Mouse (Mus musculus) heart, embryonic 11.5 days (tissue): ENCODE data around the gene Hnrnpul1. TPM values are rescaled to one million over a fixed set of nuclear protein-coding genes. Genes with fewer than 3 reads are reported as not detected.

ENCODE experiments used
- polyA plus RNA-seq: library from polyadenylated mRNA; unstranded; fragments of >200 nt; fragmentation: Nextera tagmentation; extraction: Ambion mirVana; gene quantifications from 2 replicates; pipeline ENCODE4 v1.2.1, GENCODE M21; 2014

Gene Hnrnpul1
- polyA plus RNA-seq, 1 experiment from 2014 or later, result 53.3 TPM

Other genes with a start within 250 kb of the Hnrnpul1 start
- not detected in 2 replicates for gene Ceacam2, start 214.9 kb downstream of the Hnrnpul1 start, polyA plus RNA-seq
- not detected in 2 replicates for gene Erich4, start 138.9 kb downstream of the Hnrnpul1 start, polyA plus RNA-seq
- 52.3 and 60.3 TPM in 2 replicates for gene Dmac2, start 135.3 kb downstream of the Hnrnpul1 start, polyA plus RNA-seq
- 2.5 and 4.0 TPM in 2 replicates for gene B3gnt8, start 128.1 kb downstream of the Hnrnpul1 start, polyA plus RNA-seq
- 41.4 and 45.7 TPM in 2 replicates for gene Bckdha, start 95.8 kb downstream of the Hnrnpul1 start, polyA plus RNA-seq
- gene Exosc5, start 95.6 kb downstream of the Hnrnpul1 start, polyA plus RNA-seq, result 40.4 and 44.8 TPM in 2 replicates
- gene Tmem91, start 79.6 kb downstream of the Hnrnpul1 start, polyA plus RNA-seq, result 1.2 and 2.0 TPM in 2 replicates
- gene B9d2, start 74.0 kb downstream of the Hnrnpul1 start, polyA plus RNA-seq, result 28.0 and 29.5 TPM in 2 replicates
- 3.5 and 3.6 TPM in 2 replicates for gene Tgfb1, start 67.8 kb downstream of the Hnrnpul1 start, polyA plus RNA-seq
- 25.5 and 25.6 TPM in 2 replicates for gene Ccdc97, start 35.7 kb downstream of the Hnrnpul1 start, polyA plus RNA-seq
- gene Axl, start 33.9 kb upstream of the Hnrnpul1 start, polyA plus RNA-seq, result 53.6 and 54.5 TPM in 2 replicates
- 4.0 and 5.5 TPM in 2 replicates for gene Cyp2s1, start 62.2 kb upstream of the Hnrnpul1 start, polyA plus RNA-seq
- gene Cyp2b10, start 142.9 kb upstream of the Hnrnpul1 start, polyA plus RNA-seq, result not detected in 2 replicates